Mouse (Mus musculus) lung, postnatal 0 days (tissue): ENCODE results near the gene Rps21. TPM values are rescaled to one million over a fixed set of nuclear protein-coding genes. Genes with fewer than 3 reads are reported as not detected.

Source experiments
- ATAC-seq: fragments of 200-750 bp; cut with Nextera tagmentation; 2 replicates; pipeline ENCODE4 v1.8.0; 2017; ENCODE audit warnings: moderate library complexity
- DNase-seq: peaks from one replicate; pipeline ENCODE4 v3.0.0-alpha.2; 2016; ENCODE audit warnings: low spot score
- H3K27ac ChIP-seq: fragments of 300-500 bp; sonication (generic); 2 replicates; pipeline ENCODE4 v1.5.1; 2014; ENCODE audit warnings: antibody characterized with exemption, mild to moderate bottlenecking, low read length, mixed read lengths
- H3K27me3 ChIP-seq: fragments of 300-500 bp; sonication (generic); replicated peaks from 2 replicates; pipeline ENCODE4 v1.6.1; 2014; ENCODE audit warnings: low read length, mixed read lengths; ENCODE audit not compliant: insufficient read depth
- H3K36me3 ChIP-seq: fragments of 300-500 bp; sonication (generic); 2 replicates; pipeline ENCODE4 v1.6.1; 2014; ENCODE audit warnings: low read length, mixed read lengths; ENCODE audit not compliant: insufficient read depth
- H3K4me1 ChIP-seq: fragments of 300-500 bp; sonication (generic); 2 replicates; pipeline ENCODE4 v1.6.1; 2014; ENCODE audit warnings: antibody characterized with exemption, low read depth, low read length, mixed read lengths; ENCODE audit not compliant: insufficient read depth
- H3K4me2 ChIP-seq: fragments of 300-500 bp; sonication (generic); replicated peaks from 2 replicates; pipeline ENCODE4 v1.6.1; 2014; ENCODE audit warnings: low read depth, mild to moderate bottlenecking, low read length, moderate library complexity, mixed read lengths
- H3K4me3 ChIP-seq: fragments of 300-500 bp; sonication (generic); 2 replicates; pipeline ENCODE4 v1.5.1; 2014; ENCODE audit warnings: low read depth, low read length
- H3K9ac ChIP-seq: fragments of 300-500 bp; sonication (generic); replicated peaks from 2 replicates; pipeline ENCODE4 v1.6.1; 2014; ENCODE audit warnings: low read depth, mild to moderate bottlenecking
- H3K9me3 ChIP-seq: fragments of 300-500 bp; sonication (generic); 2 replicates; pipeline ENCODE4 v1.6.1; 2016; ENCODE audit warnings: low read length, mixed read lengths
- CTCF ChIP-seq: IDR thresholded peaks from 2 replicates; pipeline ENCODE4 v1.5.1; 2016; ENCODE audit warnings: antibody characterized with exemption, mild to moderate bottlenecking
- EP300 ChIP-seq: IDR thresholded peaks from 2 replicates; pipeline ENCODE4 v1.6.1; 2016; ENCODE audit warnings: antibody characterized with exemption, mild to moderate bottlenecking, control low read depth
- WGBS: fragments of 180-500 bp; shearing (Covaris S2); extraction: QIAGEN DNeasy Blood & Tissue Kit; methylation state at CpG from one replicate; pipeline ENCODE4 v1.1.7; 2014; 5-methylcytosine and 5-hydroxymethylcytosine counted together
- polyA plus RNA-seq: library from polyadenylated mRNA; unstranded; fragments of >200 nt; fragmentation: Nextera tagmentation; extraction: Ambion mirVana; gene quantifications from 2 replicates; pipeline ENCODE4 v1.2.1, GENCODE M21; 2015

The Rps21 gene
- polyA plus RNA-seq, 1 experiment from 2014 or later = 453 TPM

DNA sequence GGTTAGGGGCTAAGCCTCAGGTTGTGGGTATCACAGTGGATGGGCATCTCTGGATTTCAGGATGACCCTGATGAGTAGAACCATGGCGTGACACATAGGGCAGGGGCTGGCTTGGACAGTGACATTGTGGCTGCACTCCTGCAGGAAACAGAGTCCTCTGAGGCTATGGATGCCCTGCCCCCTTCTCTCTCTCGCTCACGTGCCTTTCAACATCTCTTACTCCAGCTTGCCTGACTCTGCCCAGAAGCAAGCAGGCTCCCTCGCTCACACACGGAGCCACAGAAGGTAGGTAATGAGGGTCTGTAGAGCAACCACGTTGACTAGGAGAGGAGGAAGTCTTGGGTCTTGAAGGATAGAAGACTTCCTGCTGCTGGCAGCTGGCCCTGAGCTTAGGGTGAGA, 33.3 kb downstream of the Rps21 start:
- Histone ChIP-seq H3K4me1 (peaks cover 6% of the 10 kb centered on the region; the same call in 1 of the 2 replicates), H3K4me3 (no peak overlapping the region), H3K36me3 (no peaks in the 10 kb centered on the region), H3K9me3 (no peaks in the 10 kb centered on the region), H3K4me2 (no peak overlapping the region), H3K27ac (no peak overlapping the region), H3K9ac (no peak overlapping the region), H3K27me3 (no peaks in the 10 kb centered on the region)
- no peak for TF ChIP-seq EP300
- no peak for TF ChIP-seq CTCF
- DNase-seq (no peak), ATAC-seq (no peak)
- WGBS = 43% methylated on average over 6 of the region's 6 CpGs

DNA sequence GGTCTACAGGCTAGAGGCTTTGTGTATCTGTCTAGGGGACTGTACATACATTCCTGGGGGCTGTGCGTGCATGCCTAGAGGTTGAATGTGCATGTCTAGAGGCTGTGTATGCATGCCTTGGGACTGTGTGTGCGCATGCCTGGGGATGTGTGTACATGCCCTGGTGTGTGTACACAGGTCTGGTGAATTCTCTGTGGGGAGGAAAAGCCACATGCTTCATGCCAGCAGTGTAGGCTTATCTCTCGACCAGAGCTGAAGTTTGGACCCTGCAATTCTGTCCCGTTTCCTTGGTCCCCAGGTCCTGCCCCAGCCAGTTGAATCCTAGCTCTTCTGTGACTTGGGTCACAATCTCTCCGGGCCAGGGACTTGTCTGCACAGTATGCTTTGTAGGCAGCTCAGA, 34.4 kb downstream of the Rps21 start:
- Histone ChIP-seq H3K4me3 (no peak overlapping the region), H3K9ac (no peak overlapping the region), H3K4me2 (no peak overlapping the region), H3K4me1 (peaks cover 6% of the 10 kb centered on the region; the same call in 1 of the 2 replicates), H3K36me3 (no peaks in the 10 kb centered on the region), H3K27me3 (no peaks in the 10 kb centered on the region), H3K27ac (no peak overlapping the region), H3K9me3 (no peaks in the 10 kb centered on the region)
- no peak for ATAC-seq
- WGBS = 48% methylated on average over 5 of the region's 5 CpGs
- no peak for DNase-seq
- TF ChIP-seq CTCF (no peak), EP300 (no peak)

DNA sequence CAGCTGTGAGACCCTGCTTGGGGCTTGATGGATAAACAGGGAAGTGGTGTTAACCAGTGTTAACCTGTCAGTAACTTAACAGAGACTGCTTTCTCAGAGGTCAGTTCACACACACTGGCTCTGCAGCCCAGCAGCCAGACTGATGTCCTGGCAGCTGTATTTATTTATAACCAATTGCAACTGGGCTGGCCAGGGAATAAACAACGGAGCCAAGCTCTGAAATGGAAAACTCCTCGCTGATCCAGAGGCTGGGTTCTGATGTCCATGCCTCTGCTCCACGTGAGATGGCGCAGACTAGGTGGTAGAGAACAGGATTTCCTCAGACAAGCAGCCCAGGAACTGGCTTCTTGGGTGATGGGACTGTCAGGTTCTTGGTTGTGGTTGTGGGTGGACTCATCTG, 34.8 kb downstream of the Rps21 start:
- Histone ChIP-seq H3K9me3 (no peaks in the 10 kb centered on the region), H3K9ac (no peak overlapping the region), H3K4me3 (no peak overlapping the region), H3K4me1 (peaks cover 6% of the 10 kb centered on the region; the same call in 1 of the 2 replicates), H3K27ac (no peak overlapping the region), H3K4me2 (no peak overlapping the region), H3K36me3 (no peaks in the 10 kb centered on the region), H3K27me3 (no peaks in the 10 kb centered on the region)
- ATAC-seq = no peak
- 41% methylated on average over 4 of the region's 4 CpGs for WGBS
- no peak for TF ChIP-seq CTCF
- no peak for TF ChIP-seq EP300
- DNase-seq = no peak

DNA sequence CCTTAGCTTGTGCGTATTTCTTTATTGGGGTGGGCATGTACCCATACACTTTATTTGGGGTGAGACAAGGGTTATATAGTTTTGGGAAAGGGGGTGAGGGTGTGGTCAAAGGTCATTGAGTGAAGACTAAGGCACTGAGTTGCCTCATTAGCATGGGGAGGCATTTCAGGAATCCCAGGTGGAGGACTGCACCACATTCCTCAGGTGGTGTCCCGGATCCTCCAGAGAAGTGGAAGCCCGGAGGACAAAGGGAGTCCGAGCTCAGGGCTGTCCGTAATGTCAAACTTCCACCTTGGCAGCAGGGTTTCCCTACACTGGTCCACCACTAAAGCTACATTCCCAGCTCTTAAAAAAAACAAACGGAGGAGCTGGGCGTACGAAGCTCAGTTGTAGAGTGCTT, 35.7 kb downstream of the Rps21 start:
- TF ChIP-seq CTCF = no peak
- TF ChIP-seq EP300 = no peak
- Histone ChIP-seq H3K9me3 (no peaks in the 10 kb centered on the region), H3K27ac (no peak overlapping the region), H3K27me3 (no peaks in the 10 kb centered on the region), H3K4me2 (no peak overlapping the region), H3K4me3 (no peak overlapping the region), H3K9ac (no peak overlapping the region), H3K36me3 (no peaks in the 10 kb centered on the region), H3K4me1 (peaks cover 6% of the 10 kb centered on the region; the same call in 1 of the 2 replicates)
- DNase-seq (peak; percentile 49), ATAC-seq (0 out of 2 replicates have a peak, but pooled peaks have one; percentile 9)
- 48% methylated on average over 8 of the region's 8 CpGs for WGBS

DNA sequence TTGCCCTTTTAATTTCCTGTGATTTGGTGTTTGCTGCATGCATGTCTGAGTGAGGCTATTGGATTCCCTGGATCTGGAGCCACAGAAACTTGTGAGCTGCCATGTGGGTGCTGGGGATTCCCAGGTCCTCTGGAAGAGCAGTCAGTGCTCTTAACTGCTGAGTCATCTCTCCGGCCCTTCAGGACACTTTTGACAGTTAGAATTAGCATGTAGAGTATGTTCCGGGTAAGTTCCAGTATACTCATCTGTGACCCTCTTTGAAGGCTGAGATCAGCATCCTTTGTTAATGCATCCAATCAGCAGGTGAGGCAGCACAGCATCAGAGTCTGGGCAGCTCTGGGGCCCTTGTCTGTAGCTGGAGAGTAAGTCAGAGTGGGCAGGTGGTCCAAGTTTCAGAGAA, 43.1 kb downstream of the Rps21 start:
- WGBS = 20% methylated on average over 2 of the region's 2 CpGs
- H3K4me1 ChIP-seq = 0 out of 2 replicates have a peak, but pooled peaks cover 2% of the 10 kb centered on the region
- H3K9me3 ChIP-seq = no peaks in the 10 kb centered on the region
- DNase-seq (no peak), ATAC-seq (no peak)
- H3K27ac ChIP-seq = no peak overlapping the region
- H3K27me3 ChIP-seq = no peaks in the 10 kb centered on the region
- TF ChIP-seq EP300 (no peak), CTCF (no peak)
- H3K4me3 ChIP-seq = no peak overlapping the region
- H3K36me3 ChIP-seq = no peaks in the 10 kb centered on the region
- H3K9ac ChIP-seq = no peak overlapping the region
- no peak overlapping the region for H3K4me2 ChIP-seq

DNA sequence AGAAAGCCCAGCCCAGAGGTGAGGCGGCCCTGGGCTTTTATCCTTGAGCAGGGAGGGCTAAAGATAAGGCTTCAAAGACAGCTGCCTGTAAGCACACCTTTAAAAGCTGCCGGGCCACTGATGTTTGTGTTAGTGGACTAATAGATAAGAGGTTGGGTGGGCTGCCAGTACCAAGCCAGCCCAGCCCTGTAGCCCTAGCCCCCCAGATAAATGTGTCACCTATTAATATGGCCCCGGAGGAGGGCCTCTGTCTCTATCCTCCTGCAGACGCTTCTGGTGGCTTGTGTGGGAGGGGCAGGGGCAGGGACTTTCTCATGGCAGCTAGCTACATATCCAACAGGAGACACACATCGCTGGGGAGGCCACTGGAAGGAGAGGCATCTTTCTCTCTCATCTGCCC, 43.6 kb downstream of the Rps21 start:
- 0 out of 2 replicates have a peak, but pooled peaks cover 2% of the 10 kb centered on the region for H3K4me1 ChIP-seq
- no peak for DNase-seq
- H3K27me3 ChIP-seq = no peaks in the 10 kb centered on the region
- 22% methylated on average over 5 of the region's 5 CpGs for WGBS
- ATAC-seq = no peak
- TF ChIP-seq CTCF (no peak), EP300 (no peak)
- H3K27ac ChIP-seq = no peak overlapping the region
- H3K36me3 ChIP-seq = no peaks in the 10 kb centered on the region
- H3K4me2 ChIP-seq = no peak overlapping the region
- no peak overlapping the region for H3K4me3 ChIP-seq
- H3K9ac ChIP-seq = no peak overlapping the region
- no peaks in the 10 kb centered on the region for H3K9me3 ChIP-seq

DNA sequence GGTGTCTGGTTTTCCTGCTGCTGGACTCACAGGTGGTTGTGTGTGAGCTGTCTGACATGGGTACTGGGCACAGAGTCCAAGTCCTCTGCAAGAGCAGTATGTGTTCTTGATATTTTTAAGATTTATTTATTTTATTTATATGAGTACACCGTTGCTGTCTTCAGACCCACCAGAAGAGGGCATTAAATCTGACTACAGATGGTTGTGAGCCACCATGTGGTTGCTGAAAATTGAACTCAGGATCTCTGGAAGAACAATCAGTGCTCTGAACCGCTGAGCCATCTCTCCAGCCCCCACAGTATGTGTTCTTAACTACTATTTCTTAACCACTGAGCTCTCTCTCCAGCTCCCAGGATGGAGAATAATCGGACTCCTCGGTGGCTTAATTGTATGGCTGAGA, 45.0 kb downstream of the Rps21 start:
- TF ChIP-seq CTCF (peak; percentile 40), EP300 (no peak)
- WGBS = 74% methylated on average over 4 of the region's 4 CpGs
- H3K36me3 ChIP-seq = no peaks in the 10 kb centered on the region
- no peak for ATAC-seq
- H3K27me3 ChIP-seq = no peaks in the 10 kb centered on the region
- no peak for DNase-seq
- no peak overlapping the region for H3K4me3 ChIP-seq
- H3K27ac ChIP-seq = no peak overlapping the region
- H3K9me3 ChIP-seq = no peaks in the 10 kb centered on the region
- no peak overlapping the region for H3K9ac ChIP-seq
- H3K4me1 ChIP-seq = 0 out of 2 replicates have a peak, but pooled peaks cover 2% of the 10 kb centered on the region
- no peak overlapping the region for H3K4me2 ChIP-seq
